Mouse (Mus musculus) ovary, postnatal 10 days (tissue): ENCODE data around the gene Defb48.

Experiments
- DNase-seq: peaks from one replicate; pipeline ENCODE4 v3.0.0; 2022; ENCODE audit warnings: low spot score

Defb48 gene

DNA sequence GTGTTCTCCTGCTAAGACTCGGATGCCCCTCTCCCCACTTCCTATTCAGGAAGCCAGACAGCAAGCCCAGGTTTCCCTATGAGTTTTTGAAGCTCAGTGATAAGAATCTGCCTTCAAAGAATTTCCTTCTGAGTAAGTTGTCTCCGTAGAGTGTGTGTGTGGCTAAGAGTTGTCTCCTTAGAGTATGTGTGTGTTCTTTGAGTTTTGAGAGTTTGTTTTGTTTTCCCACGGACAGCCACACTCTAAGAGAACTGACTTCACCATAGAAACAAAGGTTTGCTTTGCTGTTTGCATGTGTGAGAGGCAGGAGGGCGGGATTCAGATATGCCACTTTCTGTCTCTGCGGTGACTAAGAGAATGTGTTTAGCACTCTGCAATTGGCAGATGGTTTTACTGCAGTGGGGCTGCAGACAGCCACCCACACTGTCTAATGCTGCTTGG is 56.2 kb downstream of the Defb48 start:
- no peak for DNase-seq
